Mouse (Mus musculus) cortical plate, adult 2 months (tissue): Measurements from ENCODE around the gene Arid1b.

ENCODE experiments used
- CTCF ChIP-seq: fragments of 200-500 bp; IDR thresholded peaks from 2 replicates; pipeline ENCODE4 v1.5.1; 2011; ENCODE audit warnings: mild to moderate bottlenecking, control low read depth, low read length; ENCODE audit not compliant: insufficient read depth; ENCODE audit errors: extremely low read depth
- POLR2A ChIP-seq: fragments of 200-500 bp; IDR thresholded peaks from 2 replicates; pipeline ENCODE4 v1.6.1; 2011; ENCODE audit warnings: mild to moderate bottlenecking, low read length, control low read depth; ENCODE audit not compliant: insufficient read depth; ENCODE audit errors: extremely low read depth

DNA sequence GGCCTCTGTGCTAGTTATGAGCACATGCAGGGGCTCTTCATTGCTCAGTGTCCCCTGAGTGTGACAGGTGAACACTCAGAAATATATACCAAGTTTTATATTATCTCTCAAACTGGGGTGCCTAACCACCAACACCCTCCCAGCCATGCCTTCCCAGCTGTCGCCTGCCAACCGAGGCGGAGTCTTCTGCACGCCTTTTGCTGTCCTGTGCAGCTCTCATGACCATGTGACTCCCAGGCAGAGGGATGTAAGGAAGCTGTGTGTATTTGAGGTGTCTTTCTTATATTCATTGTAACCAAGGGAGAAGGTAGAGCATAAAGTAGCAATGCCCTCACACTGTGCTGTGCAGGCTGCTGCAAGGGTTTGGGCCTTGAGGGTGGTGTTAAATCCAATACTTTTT, 268.7 kb downstream of the Arid1b start:
- TF ChIP-seq CTCF (no peak), POLR2A (no peak)
